Mouse (Mus musculus): ENCODE measurements around the gene Trim29.

DNA sequence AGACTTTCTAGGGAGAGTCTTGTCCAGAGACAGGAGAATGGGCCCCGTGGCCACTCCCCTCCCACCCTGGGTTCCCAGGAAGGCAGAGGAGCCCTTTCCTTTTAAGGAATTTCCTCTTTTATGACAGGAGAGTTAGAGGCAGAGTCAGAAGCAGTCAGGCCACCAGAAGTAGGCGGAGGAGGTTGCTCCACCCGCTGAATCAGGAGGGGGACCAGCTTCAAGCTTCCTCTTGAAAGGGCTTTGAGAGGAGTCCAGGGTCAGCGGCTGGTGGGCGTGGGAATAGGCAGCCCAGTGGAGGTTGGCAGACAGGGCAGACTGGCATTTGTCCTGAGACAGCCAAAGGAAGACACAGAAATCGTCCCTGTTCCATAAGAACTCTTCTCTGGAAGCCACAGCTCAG is 4.8 kb upstream of the Trim29 start:
- no peak for TF ChIP-seq POLR2AphosphoS5 (IDR thresholded peaks at IDR 0.05; ENCODE audit: insufficient replicate concordance, low read depth, low read length)
- no peak for TF ChIP-seq CTCF (IDR thresholded peaks at IDR 0.05; ENCODE audit: low read depth, low read length)

Data from G1E (cell line).